Mouse (Mus musculus) megakaryocyte, embryonic 14.5 days (primary cell): ENCODE data around the gene Alppl2.

Experiments
- FLI1 ChIP-seq: IDR thresholded peaks from 2 replicates; pipeline ENCODE4 v1.6.1; 2012; ENCODE audit warnings: low read length, inconsistent platforms, mixed read lengths
- GATA1 ChIP-seq: IDR thresholded peaks from 3 replicates; pipeline ENCODE4 v1.6.1; 2012; ENCODE audit warnings: mixed read lengths, low read length, inconsistent platforms, borderline replicate concordance

- no peak for TF ChIP-seq FLI1
- no peak for TF ChIP-seq GATA1
These were observed 25.1 kb upstream of the Alppl2 start for GRCm38 (mm10) chr1:87114784-87115183.
